Mouse (Mus musculus): ENCODE measurements around the gene Wipi2.

- TF ChIP-seq POLR2A (IDR thresholded peaks at IDR 0.05; ENCODE audit: extremely low read depth, insufficient read depth, low read length) (no peak), CTCF (IDR thresholded peaks at IDR 0.05; ENCODE audit: extremely low read depth, insufficient read depth, low read length) (no peak)
Measured at GRCm38 (mm10) chr5:142716056-142716455, 88.6 kb downstream of the Wipi2 start.

All from cortical plate, adult 2 months (tissue).